Mouse (Mus musculus): ENCODE results near the gene Dstyk.

Gene Dstyk

DNA sequence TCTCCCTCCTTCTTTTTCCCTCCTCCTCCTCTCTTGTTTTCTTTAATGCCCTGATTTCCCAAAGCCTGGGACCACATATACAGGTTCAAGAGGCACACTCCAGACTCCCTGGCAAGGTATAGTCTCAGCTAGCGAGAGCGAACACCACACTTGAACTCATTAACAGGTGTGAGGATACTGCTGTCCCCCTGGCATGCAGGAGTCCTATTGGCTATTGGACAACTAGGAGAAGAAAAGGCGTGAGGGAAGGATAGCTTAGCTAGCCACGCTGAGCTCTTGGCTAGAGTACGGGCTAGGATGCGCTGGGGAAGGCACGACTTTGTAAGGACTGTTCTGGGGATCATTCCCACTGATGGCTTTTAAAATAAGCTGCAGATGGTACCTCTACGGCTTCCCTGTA, 94.8 kb downstream of the Dstyk start:
- no peak for DNase-seq (ENCODE audit: low spot score)

DNA sequence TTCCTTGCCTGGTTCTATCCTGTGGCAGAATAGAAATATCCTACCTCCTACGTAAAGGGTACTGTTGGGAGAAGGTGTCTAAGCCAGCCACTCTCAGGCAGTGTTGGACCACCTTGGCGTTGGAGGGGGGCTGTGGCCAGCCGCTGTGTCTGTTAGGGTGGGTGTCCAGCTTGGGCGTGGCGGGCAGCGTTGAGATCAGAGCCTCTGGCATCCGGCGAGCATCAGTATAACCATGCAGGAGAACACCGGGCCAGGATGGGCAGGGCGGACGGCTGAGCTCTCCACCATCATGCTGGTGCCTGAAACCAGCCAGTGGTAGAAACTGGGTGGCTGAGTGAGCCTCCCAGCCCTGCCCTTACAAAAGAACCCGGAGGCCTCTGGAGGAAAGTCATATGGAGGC, 98.0 kb downstream of the Dstyk start:
- DNase-seq (ENCODE audit: low spot score): no peak

Data from urinary bladder, postnatal 14 days (tissue).